Mouse (Mus musculus): ENCODE results near the gene Gm7861.
"Not testable (repeated sequence)": the region's sequence is repeated elsewhere in the genome, so short reads cannot be mapped to it uniquely, and the experiment has no call there.

Gm7861 gene

DNA sequence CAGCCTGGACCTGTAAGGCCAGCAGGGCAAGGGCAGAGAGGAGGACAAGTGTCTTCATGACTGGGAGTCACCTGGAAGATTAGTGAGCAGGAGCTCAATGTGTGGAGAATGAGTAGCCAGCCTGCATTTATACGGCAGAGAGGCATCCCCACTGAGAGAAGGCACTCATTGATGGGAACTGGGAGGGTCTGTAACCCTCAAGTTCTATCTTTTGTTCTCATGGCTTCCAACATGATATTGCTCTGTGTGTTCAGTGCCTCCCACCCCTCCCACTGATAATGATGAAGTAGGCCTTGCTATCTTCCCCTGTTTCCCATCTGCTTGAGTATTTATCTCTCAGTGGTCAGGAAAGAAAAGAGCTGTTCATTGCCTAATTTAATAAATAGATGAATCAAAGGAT, at the start of gene Gm7861:
TSS of gene Gm7861 (minus strand) at position 101 of the 400 bp plus-strand sequence.
- DNase-seq (ENCODE audit: low spot score in 2 of 2), result not testable (repeated sequence)

DNA sequence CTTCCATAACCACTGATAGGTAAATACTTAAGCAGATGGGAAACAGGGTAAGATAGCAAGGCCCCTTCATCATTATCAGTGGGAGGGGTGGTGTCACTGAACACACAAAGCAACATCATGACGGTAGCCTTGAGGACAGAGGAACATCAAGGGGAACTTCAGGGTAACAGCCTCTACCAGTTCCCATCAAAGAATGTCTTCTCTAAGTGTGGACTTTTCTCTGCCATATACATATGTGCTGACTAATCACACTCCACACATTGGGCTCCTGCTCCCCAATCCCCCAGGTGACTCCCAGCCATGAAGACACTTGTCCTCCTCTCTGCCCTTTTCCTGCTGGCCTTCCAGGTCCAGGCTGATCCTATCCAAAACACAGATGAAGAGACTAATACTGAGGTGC, 23.6 kb upstream of the Gm7861 start, which contains the start of gene Defa26:
TSS of gene Defa26 (plus strand) at position 301 of the 400 bp plus-strand sequence.
- not testable (repeated sequence) for DNase-seq (ENCODE audit: low spot score in 2 of 2)

DNA sequence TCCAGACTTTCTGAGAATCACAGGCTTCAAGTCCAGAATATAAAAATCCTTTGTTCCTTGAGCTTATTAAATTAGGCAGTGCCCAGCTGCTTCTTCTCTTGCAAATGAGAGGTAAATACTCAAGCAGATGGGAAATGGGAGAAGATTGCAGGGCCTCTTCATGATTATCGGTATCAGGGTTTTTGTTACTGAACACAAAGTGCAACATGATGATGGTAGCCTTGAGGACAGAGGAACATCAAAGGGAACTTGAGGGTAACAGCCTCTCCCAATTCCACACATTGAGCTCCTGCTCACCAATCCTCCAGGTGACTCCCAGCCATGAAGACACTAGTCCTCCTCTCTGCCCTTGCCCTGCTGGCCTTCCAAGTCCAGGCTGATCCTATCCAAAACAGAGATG, 11.6 kb downstream of the Gm7861 start, which contains the start of gene Defa28:
TSS of gene Defa28 (plus strand) at position 301 of the 400 bp plus-strand sequence.
- DNase-seq (ENCODE audit: low spot score in 2 of 2), result not testable (repeated sequence)

- not testable (repeated sequence) for DNase-seq (ENCODE audit: low spot score in 2 of 2)
Measured at GRCm38 (mm10) chr8:21565086-21565485, 29.2 kb downstream of the Gm7861 start, which contains the start of gene Defa37. Gene Defa37, plus strand, starts transcription at chr8:21565386.
